Mouse (Mus musculus) megakaryocyte progenitor cell, adult 5-6 weeks (primary cell): ENCODE measurements around the gene Dock9. TPM values are rescaled to one million over a fixed set of nuclear protein-coding genes. Genes with fewer than 3 reads are reported as not detected.
A peak's percentile ranks its signal among the peaks of the same experiment; 100 is the strongest.

ENCODE experiments used
- ATAC-seq: replicated peaks from 2 replicates; pipeline ENCODE4 v1.8.0; 2016; ENCODE audit warnings: mild to moderate bottlenecking, moderate TSS enrichment, inconsistent platforms; ENCODE audit not compliant: poor library complexity
- total RNA-seq, 2 experiments: library from RNA; stranded (forward) in 1 of 2; stranded (reverse) in 1 of 2; fragments of 157-497, 149-512 nt in 1 of 2; fragments of 200-1000 nt in 1 of 2; gene quantifications; 2 replicates each; pipeline versions ENCODE4 v1.2.3 to v1.2.4; 2015 to 2017

The Dock9 gene
- total RNA-seq, 2 experiments from 2014 or later, result 11.6 to 14.3 TPM

GRCm38 (mm10) chr14:121793639-121794038 lies 4.0 kb downstream of the Dock9 start:
- peak; percentile 3; the same call in 1 of the 2 replicates for ATAC-seq

GRCm38 (mm10) chr14:121791935-121792334 lies 5.7 kb downstream of the Dock9 start:
- ATAC-seq, result no peak

- ATAC-seq, result no peak
Measured at GRCm38 (mm10) chr14:121791112-121791511, 6.5 kb downstream of the Dock9 start.

- no peak for ATAC-seq
Measured at GRCm38 (mm10) chr14:121789273-121789672, 8.4 kb downstream of the Dock9 start.

- no peak for ATAC-seq
Measured at GRCm38 (mm10) chr14:121788451-121788850, 9.2 kb downstream of the Dock9 start.

- ATAC-seq, result no peak
Measured at GRCm38 (mm10) chr14:121787430-121787829, 10.2 kb downstream of the Dock9 start.

- ATAC-seq, result no peak
Measured at GRCm38 (mm10) chr14:121786900-121787299, 10.7 kb downstream of the Dock9 start.

- no peak for ATAC-seq
Measured at GRCm38 (mm10) chr14:121785394-121785793, 12.2 kb downstream of the Dock9 start.

GRCm38 (mm10) chr14:121780942-121781531 lies 16.6 kb downstream of the Dock9 start:
- ATAC-seq, result no peak

- no peak for ATAC-seq
Measured at GRCm38 (mm10) chr14:121780144-121780913, 17.3 kb downstream of the Dock9 start.

- no peak for ATAC-seq
Measured at GRCm38 (mm10) chr14:121779620-121780019, 18.0 kb downstream of the Dock9 start.

GRCm38 (mm10) chr14:121777279-121777831 lies 20.3 kb downstream of the Dock9 start:
- no peak for ATAC-seq

GRCm38 (mm10) chr14:121776749-121777148 lies 20.9 kb downstream of the Dock9 start:
- ATAC-seq, result peak; percentile 58; the same call in 1 of the 2 replicates

GRCm38 (mm10) chr14:121762021-121762452 lies 35.6 kb downstream of the Dock9 start:
- no peak for ATAC-seq

- no peak for ATAC-seq
Measured at GRCm38 (mm10) chr14:121760403-121760802, 37.2 kb downstream of the Dock9 start.

GRCm38 (mm10) chr14:121754110-121754509 lies 43.5 kb downstream of the Dock9 start:
- ATAC-seq, result no peak

- peak; percentile 46; the same call in 1 of the 2 replicates for ATAC-seq
Measured at GRCm38 (mm10) chr14:121752686-121753426, 44.8 kb downstream of the Dock9 start.

- ATAC-seq, result no peak
Measured at GRCm38 (mm10) chr14:121749606-121750005, 48.0 kb downstream of the Dock9 start.

GRCm38 (mm10) chr14:121749084-121749483 lies 48.6 kb downstream of the Dock9 start:
- no peak for ATAC-seq

- no peak for ATAC-seq
Measured at GRCm38 (mm10) chr14:121747360-121747759, 50.3 kb downstream of the Dock9 start.

- ATAC-seq, result no peak
Measured at GRCm38 (mm10) chr14:121743787-121744417, 53.7 kb downstream of the Dock9 start.
